Mouse (Mus musculus) ES-Bruce4 (cell line): ENCODE data around the gene Cdr2l. TPM values are rescaled to one million over a fixed set of nuclear protein-coding genes. Genes with fewer than 3 reads are reported as not detected.

Source experiments
- H3K27ac ChIP-seq: 2 replicates; pipeline ENCODE4 v1.5.1; 2012; ENCODE audit warnings: low read length, inconsistent platforms; ENCODE audit not compliant: insufficient read depth
- H3K27me3 ChIP-seq: 2 replicates; pipeline ENCODE4 v1.6.1; 2012; ENCODE audit warnings: mild to moderate bottlenecking, low read length, inconsistent platforms; ENCODE audit not compliant: control insufficient read depth, poor library complexity, insufficient read depth, severe bottlenecking
- H3K36me3 ChIP-seq: 2 replicates; pipeline ENCODE4 v1.6.1; 2012; ENCODE audit warnings: inconsistent platforms, mild to moderate bottlenecking, low read length, moderate library complexity; ENCODE audit not compliant: control insufficient read depth, poor library complexity, insufficient read depth, severe bottlenecking
- H3K4me1 ChIP-seq: one replicate; pipeline ENCODE4 v1.8.1; 2011; ENCODE audit warnings: low read length; ENCODE audit not compliant: control insufficient read depth, insufficient read depth
- H3K4me3 ChIP-seq: 2 replicates; pipeline ENCODE4 v1.5.1; 2011; ENCODE audit warnings: low read depth, mild to moderate bottlenecking, low read length
- H3K9ac ChIP-seq: 2 replicates; pipeline ENCODE4 v1.6.1; 2012; ENCODE audit warnings: low read depth, mild to moderate bottlenecking, inconsistent platforms; ENCODE audit not compliant: poor library complexity, severe bottlenecking
- H3K9me3 ChIP-seq: replicated peaks from 2 replicates; pipeline ENCODE4 v1.6.1; 2012; ENCODE audit warnings: mild to moderate bottlenecking, low read length, inconsistent platforms; ENCODE audit not compliant: control insufficient read depth, poor library complexity, insufficient read depth, severe bottlenecking
- CTCF ChIP-seq: IDR thresholded peaks from one replicate; pipeline ENCODE4 v1.8.1; 2011; ENCODE audit warnings: low read depth, low read length
- EP300 ChIP-seq: IDR thresholded peaks from 2 replicates; pipeline ENCODE4 v1.6.1; 2011; ENCODE audit warnings: low read depth, low read length; ENCODE audit not compliant: insufficient read depth
- POLR2A ChIP-seq: IDR thresholded peaks from one replicate; pipeline ENCODE4 v1.8.1; 2011; ENCODE audit warnings: low read length; ENCODE audit not compliant: insufficient read depth
- polyA plus RNA-seq: library from polyadenylated mRNA; stranded (reverse); fragments of >200 nt; gene quantifications from 2 replicates; pipeline ENCODE4 v1.2.4, GENCODE M21; 2011; ENCODE audit warnings: low read depth; ENCODE audit not compliant: missing spikeins, insufficient read depth, insufficient read length

The Cdr2l gene
- polyA plus RNA-seq, 1 experiment, result 14.1 TPM

- no peaks in the 10 kb centered on the region for H3K36me3 ChIP-seq
- H3K4me1 ChIP-seq, result no peaks in the 10 kb centered on the region
- no peak overlapping the region for H3K27ac ChIP-seq
- no peak overlapping the region for H3K9ac ChIP-seq
- TF ChIP-seq EP300 (no peak), POLR2A (no peak), CTCF (no peak)
- no peaks in the 10 kb centered on the region for H3K9me3 ChIP-seq
- no peaks in the 10 kb centered on the region for H3K27me3 ChIP-seq
- H3K4me3 ChIP-seq, result no peak overlapping the region
These were observed 28.3 kb upstream of the Cdr2l start for GRCm38 (mm10) chr11:115353375-115353774.

GRCm38 (mm10) chr11:115354183-115354582 is 27.5 kb upstream of the Cdr2l start:
- Histone ChIP-seq H3K4me3 (no peak overlapping the region), H3K9ac (no peak overlapping the region), H3K36me3 (no peaks in the 10 kb centered on the region), H3K27ac (no peak overlapping the region), H3K4me1 (no peaks in the 10 kb centered on the region), H3K27me3 (no peaks in the 10 kb centered on the region), H3K9me3 (no peaks in the 10 kb centered on the region)
- TF ChIP-seq POLR2A, result no peak
- peak; percentile 95 for TF ChIP-seq CTCF
- no peak for TF ChIP-seq EP300

- Histone ChIP-seq H3K4me3 (no peak overlapping the region), H3K36me3 (no peaks in the 10 kb centered on the region), H3K27me3 (no peaks in the 10 kb centered on the region), H3K9me3 (no peaks in the 10 kb centered on the region), H3K27ac (no peak overlapping the region), H3K4me1 (no peaks in the 10 kb centered on the region), H3K9ac (no peak overlapping the region)
- peak; percentile 29 for TF ChIP-seq CTCF
- no peak for TF ChIP-seq EP300
These were observed 23.2 kb upstream of the Cdr2l start for GRCm38 (mm10) chr11:115358468-115358867.

- no peaks in the 10 kb centered on the region for H3K36me3 ChIP-seq
- H3K9ac ChIP-seq, result no peak overlapping the region
- no peak overlapping the region for H3K4me3 ChIP-seq
- H3K27ac ChIP-seq, result no peak overlapping the region
- H3K9me3 ChIP-seq, result no peaks in the 10 kb centered on the region
- H3K4me1 ChIP-seq, result no peaks in the 10 kb centered on the region
- no peaks in the 10 kb centered on the region for H3K27me3 ChIP-seq
- TF ChIP-seq CTCF, result no peak
- no peak for TF ChIP-seq POLR2A
- no peak for TF ChIP-seq EP300
These were observed 22.4 kb upstream of the Cdr2l start for GRCm38 (mm10) chr11:115359293-115359692.

- Histone ChIP-seq H3K36me3 (no peaks in the 10 kb centered on the region), H3K9ac (no peak overlapping the region), H3K9me3 (no peaks in the 10 kb centered on the region), H3K27ac (no peak overlapping the region), H3K27me3 (no peaks in the 10 kb centered on the region), H3K4me1 (no peaks in the 10 kb centered on the region), H3K4me3 (no peak overlapping the region)
- TF ChIP-seq EP300, result no peak
- TF ChIP-seq CTCF, result peak; percentile 29
- no peak for TF ChIP-seq POLR2A
These were observed 22.0 kb upstream of the Cdr2l start for GRCm38 (mm10) chr11:115359726-115360125.

- no peak for TF ChIP-seq CTCF
- no peak for TF ChIP-seq EP300
- no peak for TF ChIP-seq POLR2A
These were observed 17.6 kb upstream of the Cdr2l start for GRCm38 (mm10) chr11:115364136-115364535.

More at GRCm38 (mm10) chr11:115364136-115364535, 17.6 kb upstream of the Cdr2l start:
- H3K27me3 ChIP-seq, result peaks cover 6% of the 10 kb centered on the region; the same call in 1 of the 2 replicates
- H3K27ac ChIP-seq, result no peak overlapping the region
- no peaks in the 10 kb centered on the region for H3K4me1 ChIP-seq
- no peaks in the 10 kb centered on the region for H3K9me3 ChIP-seq
- no peak overlapping the region for H3K4me3 ChIP-seq
- H3K36me3 ChIP-seq, result no peaks in the 10 kb centered on the region
- no peak overlapping the region for H3K9ac ChIP-seq
